Mouse (Mus musculus) erythroblast, adult 5-6 weeks (primary cell): ENCODE data around the gene 1700012B07Rik. TPM values are rescaled to one million over a fixed set of nuclear protein-coding genes. Genes with fewer than 3 reads are reported as not detected.

Source experiments
- ATAC-seq: replicated peaks from 2 replicates; pipeline ENCODE4 v1.8.0; 2016; ENCODE audit warnings: moderate number of reproducible peaks, mild to moderate bottlenecking, moderate TSS enrichment, inconsistent platforms; ENCODE audit not compliant: poor library complexity, low FRiP score, severe bottlenecking
- total RNA-seq, 2 experiments: library from RNA; stranded (forward) in 1 of 2; stranded (reverse) in 1 of 2; fragments of 150-400 nt in 1 of 2; fragments of 200-764, 138-1000 nt in 1 of 2; gene quantifications; 2 replicates each; pipeline versions ENCODE4 v1.2.3 to v1.2.4; 2015 to 2017; ENCODE audit warnings: low replicate concordance in 2 of 2

The 1700012B07Rik gene
- total RNA-seq (2015; ENCODE audit: low replicate concordance) (not detected in 2 replicates), total RNA-seq (2017; ENCODE audit: low replicate concordance) (not detected in 2 replicates)

DNA sequence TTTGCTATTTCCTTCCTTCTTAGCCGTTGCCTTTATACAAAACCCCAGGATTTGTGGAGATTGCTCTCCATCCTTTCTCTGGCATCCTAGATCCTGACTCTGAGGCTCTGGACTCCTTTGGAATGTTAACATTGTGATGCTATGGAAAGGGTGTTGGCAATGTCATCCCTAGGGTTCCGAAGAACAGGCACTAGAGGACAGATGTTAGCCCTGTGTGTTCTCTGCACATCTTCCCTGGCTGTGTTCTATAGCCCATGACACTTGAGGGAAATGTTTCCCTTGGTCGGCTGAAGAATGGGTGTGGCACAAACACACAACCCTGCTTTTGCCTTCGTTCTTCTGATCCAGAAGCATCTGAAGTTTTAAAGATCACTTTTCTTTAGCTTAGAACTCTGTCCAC is at the start of gene 1700012B07Rik:
TSS of gene 1700012B07Rik (minus strand) at position 101 of the 400 bp plus-strand sequence.
- ATAC-seq = no peak

DNA sequence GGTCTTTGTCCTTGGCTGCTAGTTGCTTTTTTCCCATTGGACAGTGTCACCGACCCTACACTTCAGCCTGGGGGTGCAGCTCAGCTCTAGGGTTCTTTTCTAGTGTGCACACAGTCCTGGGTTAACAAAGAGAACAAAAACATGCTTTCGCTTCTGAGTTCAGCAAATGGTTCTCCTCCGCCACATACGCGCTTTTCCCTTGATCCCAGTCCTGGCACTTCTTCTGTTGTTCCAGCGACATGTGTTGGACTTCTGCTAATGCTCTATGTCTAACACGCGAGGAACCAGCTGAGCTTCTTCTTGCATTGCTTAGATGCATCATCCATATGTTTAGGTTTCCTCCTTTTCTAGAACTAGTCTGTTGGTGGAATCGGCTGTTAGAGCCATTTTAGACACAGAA is 48.9 kb upstream of the 1700012B07Rik start:
- no peak for ATAC-seq

DNA sequence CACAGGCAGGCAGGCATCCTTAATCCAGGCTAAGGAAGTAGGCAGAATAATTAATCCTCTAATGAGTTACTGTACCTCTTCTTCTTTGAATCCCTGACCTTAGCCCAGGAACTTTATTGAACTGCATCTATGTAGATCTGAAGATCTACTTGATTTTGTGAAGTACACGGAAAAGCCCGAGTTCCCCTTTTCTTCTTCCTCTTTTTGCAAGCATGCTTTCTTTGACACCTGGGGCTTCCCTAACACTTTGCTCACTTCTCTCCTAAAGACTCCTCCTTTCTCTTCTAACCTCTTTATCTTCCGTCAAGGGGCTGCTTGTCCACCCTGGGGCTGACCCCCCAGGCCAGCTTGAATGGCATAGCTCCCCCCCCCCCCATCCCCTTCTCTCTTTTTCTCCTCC is 48.0 kb upstream of the 1700012B07Rik start:
- ATAC-seq = no peak

DNA sequence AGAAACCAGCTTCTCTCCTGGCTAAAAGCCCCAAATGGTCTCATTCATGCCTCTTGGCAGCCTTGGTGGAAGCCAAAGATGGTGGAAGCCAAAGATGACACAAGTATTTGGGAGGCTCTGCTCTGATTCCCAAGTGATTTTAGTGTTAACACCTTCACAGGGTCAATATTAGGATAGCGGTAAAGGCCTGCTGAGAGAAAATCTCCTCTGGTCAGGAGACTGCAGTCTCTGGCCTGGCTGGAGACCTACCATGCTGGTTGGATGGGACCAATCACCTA is 47.6 kb upstream of the 1700012B07Rik start:
- ATAC-seq = no peak

DNA sequence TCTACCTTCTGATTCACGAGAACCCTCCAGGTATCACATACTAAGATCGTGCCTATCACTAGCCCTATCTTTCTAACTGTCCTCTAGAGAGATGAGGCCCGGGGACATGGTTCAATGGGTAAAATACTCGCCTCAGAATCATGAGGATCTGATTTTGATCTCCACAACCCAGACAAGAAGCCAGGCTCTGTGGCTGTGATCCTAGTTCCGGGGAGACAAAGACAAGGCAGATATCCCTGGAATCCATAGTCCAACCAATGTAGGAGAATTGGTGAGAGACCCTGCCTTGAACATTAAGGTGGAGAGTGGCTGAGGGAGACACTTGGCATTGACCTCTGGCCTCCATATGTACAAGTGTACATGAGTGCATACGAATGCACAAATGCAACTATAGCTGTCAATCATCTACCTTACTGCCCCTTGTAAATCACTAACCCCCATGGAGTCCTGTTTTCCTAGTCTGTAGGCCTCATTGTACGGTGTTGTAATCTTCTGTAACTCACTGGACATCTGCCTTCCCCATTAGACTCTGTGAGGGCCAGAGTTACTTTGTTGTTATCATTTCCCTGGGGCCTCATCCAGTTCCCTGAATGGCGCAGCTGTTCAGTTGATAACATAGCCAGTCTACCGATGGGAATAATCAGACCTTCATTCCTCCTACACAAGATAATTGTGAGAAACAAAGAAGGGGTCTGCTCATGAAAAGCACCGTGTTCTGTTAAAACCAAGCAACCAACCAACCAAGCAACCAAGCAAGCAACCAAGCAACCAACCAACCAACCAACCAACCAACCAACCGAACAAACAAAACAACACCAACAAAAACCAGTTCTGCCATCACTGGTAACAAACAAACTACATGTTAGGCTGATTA is 47.0 kb upstream of the 1700012B07Rik start:
- no peak for ATAC-seq

DNA sequence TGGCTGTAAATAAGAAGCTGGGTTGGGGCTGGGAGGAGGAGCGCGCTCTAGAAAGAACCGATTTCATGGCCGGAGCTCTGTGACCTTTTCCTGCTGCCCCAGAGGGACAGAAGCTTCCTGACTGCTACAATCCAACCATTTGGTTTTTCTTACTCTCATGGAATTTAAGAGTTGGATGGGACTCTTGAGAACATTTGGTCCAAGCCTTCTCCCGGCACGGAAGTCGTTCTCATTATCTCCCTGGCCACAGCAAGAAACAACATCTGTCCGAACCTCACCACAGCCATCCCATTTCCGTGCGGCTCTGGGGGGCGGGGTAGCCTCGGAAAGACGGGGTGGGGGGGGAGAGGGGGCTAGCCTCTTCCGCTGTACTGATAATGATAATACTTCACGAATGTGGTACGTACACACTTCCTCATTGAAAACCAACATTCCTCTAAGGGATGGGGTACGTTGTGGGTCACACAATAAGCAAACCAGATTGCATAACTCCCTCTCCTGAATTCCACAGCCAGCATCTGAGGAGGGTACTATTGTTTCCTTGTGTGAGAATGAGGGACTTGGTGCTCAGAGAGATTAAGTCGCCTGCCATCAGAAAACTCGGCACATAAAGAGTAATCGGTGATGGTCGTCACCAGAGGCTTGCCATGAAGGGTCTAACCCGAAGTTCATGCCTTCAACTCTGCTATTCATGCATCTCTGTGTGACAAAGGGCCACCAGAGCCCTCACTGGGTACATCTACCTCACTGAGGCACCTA is 46.2 kb upstream of the 1700012B07Rik start:
- ATAC-seq = no peak

DNA sequence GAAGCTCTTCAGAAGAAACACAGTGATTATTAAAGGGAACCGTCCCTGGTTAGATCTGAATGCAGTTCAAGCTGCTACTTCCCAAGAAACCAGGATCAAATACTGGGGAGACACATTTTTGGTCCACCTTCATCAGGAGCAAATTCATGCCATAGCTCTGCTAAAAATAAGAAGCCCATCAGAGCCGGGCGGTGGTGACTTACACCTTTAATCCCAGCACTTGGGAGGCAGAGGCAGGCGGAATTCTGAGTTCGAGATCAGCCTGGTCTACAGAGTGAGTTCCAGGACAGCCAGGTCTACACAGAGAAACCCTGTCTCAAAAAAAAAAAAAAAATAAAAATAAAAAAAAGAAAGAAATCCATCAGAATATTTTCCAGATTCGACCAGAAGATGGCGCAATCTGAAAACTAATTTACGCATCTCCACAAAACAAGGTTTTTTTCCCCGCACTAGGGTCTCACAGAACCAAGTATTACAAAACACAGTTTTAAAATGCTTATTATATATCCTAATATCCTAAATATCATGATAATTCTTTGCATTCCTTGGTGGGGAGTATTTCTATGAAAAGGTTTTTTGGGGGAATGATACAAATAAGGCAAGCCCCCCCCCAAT is 45.4 kb upstream of the 1700012B07Rik start:
- ATAC-seq = no peak

DNA sequence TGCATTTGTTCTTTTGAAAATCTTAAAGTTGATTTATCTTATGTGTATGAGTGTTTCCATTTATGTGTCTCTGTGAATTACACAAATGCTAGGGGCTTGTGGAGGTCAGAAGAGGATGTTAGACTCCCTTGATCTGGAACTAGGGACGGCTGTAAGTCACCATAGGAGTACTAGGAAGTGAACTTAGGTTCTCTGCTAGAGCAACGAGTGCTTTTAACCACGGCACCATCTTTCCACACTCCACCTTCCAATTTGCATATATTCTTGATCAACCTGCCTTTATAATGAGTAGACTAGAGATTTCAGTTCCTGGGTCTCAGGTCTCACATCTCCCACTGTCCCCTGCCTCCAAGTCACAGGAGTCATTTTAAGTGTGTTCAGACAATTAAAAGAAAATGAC is 44.8 kb upstream of the 1700012B07Rik start:
- no peak for ATAC-seq

DNA sequence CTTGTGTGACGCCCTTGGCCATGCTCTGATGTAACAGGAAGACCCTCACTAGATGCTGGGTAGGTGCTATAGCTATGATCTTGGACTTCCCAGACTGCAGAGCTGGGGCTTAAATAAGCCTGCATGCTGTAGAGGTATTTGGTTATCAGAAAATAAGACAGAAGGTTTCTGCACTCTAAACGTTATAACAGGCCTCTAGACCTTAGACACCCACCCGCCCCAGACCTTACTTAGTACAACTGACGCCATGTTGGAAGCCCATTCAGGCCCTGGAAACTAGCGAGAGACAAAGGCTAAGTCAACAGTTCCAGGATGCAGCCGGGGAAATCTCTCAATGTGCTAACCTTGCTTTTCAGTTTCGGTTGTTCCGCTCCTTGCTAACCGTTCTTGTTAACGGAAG is 44.2 kb upstream of the 1700012B07Rik start:
- no peak for ATAC-seq

DNA sequence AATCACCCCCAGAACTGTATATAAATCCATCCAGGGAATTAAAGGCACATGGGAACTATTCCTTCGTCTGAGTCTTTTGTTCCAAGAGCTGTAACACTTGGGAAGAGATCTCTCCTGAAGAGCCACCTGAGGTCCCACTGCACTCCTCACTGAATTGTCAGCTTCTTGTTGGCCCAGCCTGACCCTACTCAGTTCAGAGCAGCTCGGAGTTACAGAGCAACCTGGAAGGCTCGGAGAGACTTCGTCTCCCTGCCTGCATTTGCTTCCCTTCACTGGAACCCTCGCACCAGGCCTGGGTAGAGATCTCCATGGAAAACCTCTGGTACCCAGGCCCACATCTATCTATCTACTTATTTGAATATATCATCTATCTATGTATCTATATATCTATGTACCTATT is 40.0 kb upstream of the 1700012B07Rik start:
- no peak for ATAC-seq

DNA sequence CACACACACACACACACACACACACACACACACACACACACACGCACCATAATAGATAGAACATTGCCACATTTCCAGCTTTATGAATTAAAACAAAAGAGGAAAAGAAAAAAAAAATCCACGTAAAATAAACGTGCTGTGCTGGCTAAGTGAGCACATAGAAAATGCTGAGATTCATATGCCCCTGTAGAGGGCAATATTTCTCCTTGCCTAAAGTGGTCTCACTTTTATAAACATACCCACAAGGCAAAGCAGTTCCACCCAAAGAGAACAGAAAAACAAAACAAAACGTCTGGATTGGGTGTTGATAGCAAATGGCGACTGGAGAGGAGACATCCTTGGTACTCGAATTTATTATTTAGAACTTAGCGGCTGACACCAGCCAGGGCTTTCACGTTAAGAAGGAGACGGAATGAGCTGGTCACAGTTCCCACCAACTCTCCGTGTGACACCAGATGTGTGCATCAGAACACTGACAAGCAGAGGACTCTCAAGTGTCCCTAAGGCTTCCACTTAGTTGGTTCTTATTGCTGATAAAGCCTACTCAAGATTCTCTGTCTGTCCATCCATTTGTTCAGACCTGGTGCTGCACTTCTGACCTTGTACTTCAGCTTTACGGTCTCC is 38.8 kb upstream of the 1700012B07Rik start:
- ATAC-seq = no peak

DNA sequence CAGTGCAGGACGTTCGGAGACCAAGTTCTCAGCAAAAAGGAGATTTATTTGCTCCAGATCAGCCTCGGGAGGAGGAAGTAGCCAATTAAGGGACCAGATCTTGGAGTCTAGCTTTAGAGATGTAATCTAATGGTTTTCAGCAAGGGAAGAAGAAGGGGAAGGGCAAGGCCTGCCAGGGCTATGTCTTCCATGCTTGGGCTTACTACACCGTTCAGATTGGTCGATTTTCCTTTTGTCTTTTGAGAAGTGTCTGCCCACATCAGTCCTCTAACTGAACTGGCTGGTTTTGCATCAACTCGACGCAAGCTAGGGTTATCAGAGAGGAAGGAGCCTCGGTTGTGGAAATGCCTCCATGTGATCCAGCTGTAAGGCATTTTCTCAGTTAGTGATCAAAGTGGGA is 37.7 kb upstream of the 1700012B07Rik start:
- ATAC-seq = no peak

DNA sequence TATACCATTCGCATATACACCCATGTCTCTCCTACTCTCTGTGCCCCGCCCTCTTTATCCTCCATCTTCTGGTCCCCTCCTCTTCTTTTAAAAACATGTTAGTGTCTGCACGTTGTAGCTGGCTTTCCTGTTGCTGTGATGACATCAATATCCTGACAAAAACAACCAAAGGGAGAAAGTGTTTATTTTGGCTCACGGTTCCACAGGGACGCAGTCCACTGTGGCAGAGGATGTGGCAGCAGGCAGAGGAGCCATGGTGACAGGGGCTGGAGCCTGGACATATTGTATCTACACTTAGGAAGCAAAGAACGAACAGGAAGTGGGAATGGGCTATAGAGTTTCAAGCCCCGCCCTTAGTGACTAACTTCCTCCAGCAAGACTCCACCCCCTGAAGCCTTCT is 36.1 kb upstream of the 1700012B07Rik start:
- no peak for ATAC-seq

DNA sequence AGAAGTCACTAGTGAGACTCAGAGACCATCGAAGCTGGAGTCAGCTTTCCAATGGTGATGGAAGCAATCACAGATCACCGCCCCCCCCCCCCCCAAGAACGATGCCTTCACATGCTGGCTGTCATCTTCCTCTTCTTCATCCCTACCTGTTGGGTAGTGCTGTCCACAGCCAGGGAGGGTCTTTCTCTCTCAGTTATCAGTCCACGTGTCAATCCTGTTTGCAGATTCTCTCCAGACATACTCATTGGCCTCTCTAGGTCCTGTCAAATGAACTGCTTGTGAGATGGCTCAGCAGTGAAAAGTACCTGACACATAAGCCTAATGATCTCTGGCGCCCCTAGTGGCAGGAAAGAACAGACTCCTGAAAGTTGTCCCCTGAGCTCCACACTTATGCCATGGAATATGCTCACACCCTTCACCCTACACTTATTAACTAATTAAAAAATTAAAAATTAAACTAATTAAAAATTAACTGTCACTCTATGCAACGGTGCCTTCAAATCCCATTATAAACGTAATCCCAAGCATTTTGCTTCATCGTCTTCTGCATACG is 35.4 kb upstream of the 1700012B07Rik start:
- ATAC-seq = no peak

DNA sequence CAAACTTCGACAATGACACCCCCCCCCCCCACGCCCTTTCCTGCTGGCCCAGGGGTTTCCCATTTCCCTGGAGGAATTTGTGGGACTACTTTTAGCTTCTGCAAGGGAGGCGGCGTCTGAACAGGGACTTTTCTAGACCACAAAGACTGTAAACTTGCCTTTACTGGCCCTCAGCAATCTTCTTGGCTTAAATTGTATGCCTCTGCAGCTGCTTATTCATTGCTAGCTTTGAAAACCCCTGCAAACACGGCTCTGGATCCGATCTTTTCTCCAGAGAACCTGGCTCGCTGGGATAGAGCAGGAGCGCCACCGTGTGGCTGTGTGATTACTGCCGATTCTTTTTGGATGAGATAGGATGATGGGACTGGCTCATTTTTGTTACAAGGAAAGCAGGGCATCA is 32.7 kb upstream of the 1700012B07Rik start:
- peak; percentile 70; the same call in 1 of the 2 replicates for ATAC-seq

DNA sequence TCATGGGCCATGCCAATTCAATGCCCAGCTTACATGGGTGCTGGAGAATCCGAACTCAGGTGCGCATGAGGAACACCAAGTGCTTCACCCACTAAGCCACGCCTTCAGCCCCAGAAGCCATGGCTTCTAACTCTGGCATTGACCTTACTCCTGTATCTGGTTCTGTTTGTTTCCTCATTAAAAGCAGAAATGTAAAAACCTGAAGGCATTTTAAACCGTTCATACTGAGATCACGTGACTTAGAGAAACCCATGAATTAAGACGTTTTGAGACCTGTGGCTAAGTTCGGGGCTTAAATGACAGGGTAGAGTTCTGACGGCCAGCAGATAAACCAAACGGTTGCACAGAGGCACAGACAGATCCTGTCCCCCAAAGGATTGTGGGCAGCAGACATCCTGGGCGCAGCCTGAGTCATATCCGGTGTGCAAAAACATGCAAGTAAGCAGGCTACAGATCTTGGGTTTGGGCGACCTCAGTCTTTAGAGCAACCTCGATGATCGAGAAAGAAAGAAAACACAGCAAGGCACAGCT is 32.2 kb upstream of the 1700012B07Rik start:
- no peak for ATAC-seq

DNA sequence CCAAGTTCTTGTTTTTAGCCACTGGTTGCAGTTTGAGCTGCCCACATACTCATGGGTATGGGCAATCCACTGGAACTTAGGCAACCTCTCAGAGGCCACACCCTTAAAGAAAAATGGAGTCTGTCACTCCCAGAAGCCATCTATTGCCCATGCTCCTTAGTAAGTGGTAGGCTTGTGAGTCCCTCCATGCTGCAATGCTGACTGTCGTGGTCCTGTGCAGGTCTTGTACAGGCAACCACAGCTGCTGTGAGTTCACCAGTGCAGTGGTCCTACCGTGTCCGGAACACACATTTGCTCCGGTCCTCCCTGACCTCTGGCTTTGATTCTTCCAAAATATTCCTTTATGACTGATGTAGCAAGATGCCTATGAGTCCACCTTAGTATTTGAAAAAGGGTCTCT is 31.6 kb upstream of the 1700012B07Rik start:
- no peak for ATAC-seq

DNA sequence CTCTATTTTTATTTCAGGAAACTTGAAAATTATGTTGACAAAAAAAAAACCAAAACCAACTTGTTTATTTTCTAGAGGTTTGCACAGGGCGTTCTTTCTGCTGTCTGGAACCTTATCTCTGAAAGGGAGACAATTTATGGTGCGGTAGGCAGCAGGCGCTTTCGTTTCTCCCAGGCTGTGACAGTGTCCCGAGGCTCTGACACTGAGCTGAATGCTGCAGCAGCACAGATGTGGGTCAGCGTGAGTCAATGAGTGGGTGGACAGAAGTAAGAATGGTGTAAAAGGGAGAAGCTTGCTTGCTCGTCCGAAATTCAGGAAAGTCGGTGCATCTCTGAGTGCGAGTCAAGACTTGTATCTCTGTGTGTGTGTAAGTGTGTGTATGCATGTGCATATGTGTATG is 29.2 kb upstream of the 1700012B07Rik start:
- no peak for ATAC-seq

DNA sequence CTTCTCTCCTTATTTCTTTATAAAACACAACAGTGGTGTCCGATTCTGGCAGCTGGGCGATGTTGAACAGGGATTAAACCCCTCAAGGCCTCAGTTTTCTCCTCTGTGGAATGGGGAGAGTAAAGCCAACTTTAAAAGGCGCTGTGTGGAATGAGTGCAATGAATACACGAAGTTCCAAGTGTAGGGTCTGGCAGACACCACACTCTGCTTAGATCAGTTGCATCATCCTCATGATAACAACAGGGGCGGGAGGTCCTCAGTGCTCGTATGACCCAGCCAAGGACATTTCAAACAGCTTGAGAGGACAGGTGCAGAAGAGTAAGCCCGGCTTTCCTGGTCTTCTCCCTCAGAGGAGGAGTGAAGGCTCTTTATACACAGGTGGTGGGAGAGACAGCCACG is 26.2 kb upstream of the 1700012B07Rik start:
- no peak for ATAC-seq
